Comparison of ENCODE assay signal across 9 mouse cellular contexts in the genomic region with DNA sequence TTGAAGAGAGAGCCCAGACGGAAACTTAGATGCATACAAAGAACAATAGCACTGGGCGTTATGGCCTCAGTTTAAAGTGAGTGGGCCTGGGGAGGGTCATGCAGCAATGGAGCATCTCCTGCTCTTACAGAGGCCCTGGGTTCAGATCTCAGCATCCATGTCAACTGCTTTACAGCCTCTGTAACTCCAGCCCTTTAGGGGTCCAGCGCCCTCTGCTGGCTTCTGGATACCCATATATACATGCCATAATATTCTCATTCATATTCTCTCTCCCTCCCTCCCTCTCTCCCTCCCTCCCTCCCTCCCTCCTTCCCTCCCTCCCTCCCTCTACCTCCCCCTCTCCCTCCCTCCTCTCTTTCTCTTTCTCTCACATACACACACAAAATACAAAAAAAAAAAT. TPM values are rescaled to one million over a fixed set of nuclear protein-coding genes. Genes with fewer than 3 reads are reported as not detected.
DNase-seq lines count a peak whose midpoint lies in the region; ATAC-seq and TF ChIP-seq lines count a peak whose summit lies in the region.
"Had no signal": no experiment of that assay in that cellular context is flagged by ENCODE, and none has a peak within 500 bp of the region (broad histone marks: within the 10 kb centered on the region; RNA-seq: fewer than 3 reads in every experiment).

No protein-coding gene starts in this region.

- no peak overlapping the region for H3K27ac ChIP-seq in liver, embryonic 14.5 days
- H3K27ac ChIP-seq in midbrain, embryonic 10.5 days (replicated peaks), result no peak overlapping the region
- H3K27ac ChIP-seq: midbrain, embryonic 15.5 days had no signal

- WGBS in liver, embryonic 14.5 days (ENCODE audit: insufficient replicate concordance), result 65% methylated on average over 3 of the region's 3 CpGs
- WGBS in midbrain, embryonic 10.5 days, result 72% methylated on average over 3 of the region's 3 CpGs

- no peaks in the 10 kb centered on the region for H3K27me3 ChIP-seq in liver, embryonic 14.5 days (ENCODE audit: control insufficient read depth, insufficient read depth, low read length)
- no peaks in the 10 kb centered on the region for H3K27me3 ChIP-seq in midbrain, embryonic 10.5 days (ENCODE audit: low read depth, poor library complexity, severe bottlenecking)
- H3K27me3 ChIP-seq: midbrain, embryonic 15.5 days had no signal

- no peaks in the 10 kb centered on the region for H3K4me1 ChIP-seq in liver, embryonic 14.5 days (replicated peaks; ENCODE audit: control insufficient read depth in 2 of 2, insufficient read depth in 2 of 2, low read length in 1 of 2)
- peaks cover 4% of the 10 kb centered on the region; the same call in 1 of the 2 replicates for H3K4me1 ChIP-seq in midbrain, embryonic 10.5 days
- H3K4me1 ChIP-seq: midbrain, embryonic 15.5 days had no signal

- no peak overlapping the region for H3K4me3 ChIP-seq in liver, embryonic 14.5 days (ENCODE audit: insufficient read depth in 1 of 2, low read depth in 2 of 2, low read length in 2 of 2)
- no peak overlapping the region for H3K4me3 ChIP-seq in midbrain, embryonic 10.5 days
- H3K4me3 ChIP-seq: midbrain, embryonic 15.5 days had no signal

- no peaks in the 10 kb centered on the region for H3K36me3 ChIP-seq in liver, embryonic 14.5 days (replicated peaks; ENCODE audit: control insufficient read depth, insufficient read depth, low read depth)
- H3K36me3 ChIP-seq in midbrain, embryonic 10.5 days, result no peaks in the 10 kb centered on the region
- H3K36me3 ChIP-seq: midbrain, embryonic 15.5 days had no signal

- H3K9me3 ChIP-seq in liver, embryonic 14.5 days (ENCODE audit: control insufficient read depth, low read length), result no peaks in the 10 kb centered on the region
- no peaks in the 10 kb centered on the region for H3K9me3 ChIP-seq in midbrain, embryonic 10.5 days (replicated peaks)
- H3K9me3 ChIP-seq: midbrain, embryonic 15.5 days had no signal

- ATAC-seq in liver, embryonic 14.5 days (ENCODE audit: insufficient read depth), result no peak
- ATAC-seq: midbrain, embryonic 15.5 days had no signal

- TF ChIP-seq CTCF in liver, embryonic 14.5 days (IDR thresholded peaks at IDR 0.05; ENCODE audit: low read depth), result peak; percentile 61

- DNase-seq in cerebellum, adult 18-20 months, result peak; percentile 14 to 17
- no peak for DNase-seq in cerebellum, adult 11-12 months
- peak; percentile 51 for DNase-seq in testis, postnatal 10 days (ENCODE audit: low spot score)
- DNase-seq in testis, postnatal 14 days (ENCODE audit: low spot score), result no peak
- DNase-seq in liver, embryonic 14.5 days (ENCODE audit: low read depth in 3 of 3, low spot score in 3 of 3), result peak in 2 of 3 experiments; percentile 13 to 20
- DNase-seq in thymus, postnatal 4 days, result peak; percentile 72
- no peak for DNase-seq in midbrain, embryonic 10.5 days (ENCODE audit: low spot score)
- no peak for DNase-seq in frontal cortex, postnatal 14 days (ENCODE audit: low spot score in 2 of 2)

- no peak overlapping the region for H3K4me2 ChIP-seq in liver, embryonic 14.5 days (ENCODE audit: low read depth)
- H3K4me2 ChIP-seq: midbrain, embryonic 15.5 days had no signal

- TF ChIP-seq EP300 in liver, embryonic 14.5 days (IDR thresholded peaks at IDR 0.05; ENCODE audit: low read depth), result no peak

- H3K9ac ChIP-seq in liver, embryonic 14.5 days (replicated peaks), result no peak overlapping the region
- H3K9ac ChIP-seq: midbrain, embryonic 15.5 days had no signal

RNA-seq across cellular contexts. Expression of gene Sertad2, which starts 49.0 kb away (rescaled TPM):
- polyA plus RNA-seq in liver, embryonic 14.5 days (2012; rRNA removed), result 10.5 and 11.6 TPM in 2 replicates
- 22.5 and 23.6 TPM in 2 replicates for polyA plus RNA-seq in liver, embryonic 14.5 days (2014; fragmentation: Nextera tagmentation; extraction: Ambion mirVana)
- 30.3 and 36.7 TPM in 2 replicates for polyA plus RNA-seq in midbrain, embryonic 10.5 days (2016; fragmentation: Nextera tagmentation; extraction: Ambion mirVana)

Comparison
In these comparisons a context has a peak if more than half of its experiments do, and no peak if none do; other contexts are left out.
1. DNase-seq: peak in cerebellum, adult 18-20 months (2 of 2), testis, postnatal 10 days (single experiment), liver, embryonic 14.5 days (2 of 3) and thymus, postnatal 4 days (single experiment); none in cerebellum, adult 11-12 months (single experiment), testis, postnatal 14 days (single experiment), midbrain, embryonic 10.5 days (single experiment) and frontal cortex, postnatal 14 days (0 of 2).